Mouse (Mus musculus): Measurements from ENCODE around the gene Rhpn2. TPM values are rescaled to one million over a fixed set of nuclear protein-coding genes. Genes with fewer than 3 reads are reported as not detected.

Gene Rhpn2
- total and polyA plus RNA-seq, 2 experiments = 6.9 to 14.0 TPM

- H3K9ac ChIP-seq (ENCODE audit: low read depth, low read length) = no peak overlapping the region
- peaks cover 17% of the 10 kb centered on the region for H3K4me1 ChIP-seq (ENCODE audit: control insufficient read depth, insufficient read depth, low read length)
- no peak overlapping the region for H3K4me3 ChIP-seq (ENCODE audit: insufficient read depth, low read depth, low read length)
- H3K79me2 ChIP-seq (ENCODE audit: control insufficient read depth, insufficient read depth, low read length) = peaks cover 29% of the 10 kb centered on the region
- TF ChIP-seq CTCF (IDR thresholded peaks at IDR 0.05; ENCODE audit: low read depth, low read length) (no peak), POLR2A (IDR thresholded peaks at IDR 0.05; ENCODE audit: extremely low read depth, insufficient read depth, low read length) (no peak)
- DNase-seq (ENCODE audit: extremely low read depth, low read depth, low spot score) = peak; percentile 57
- no peaks in the 10 kb centered on the region for H3K36me3 ChIP-seq (ENCODE audit: control insufficient read depth, insufficient read depth, low read length)
- WGBS = 50% methylated on average over 6 of the region's 6 CpGs
- H3K27me3 ChIP-seq (ENCODE audit: control insufficient read depth, insufficient read depth, low read length) = no peaks in the 10 kb centered on the region
- H3K27ac ChIP-seq (replicated peaks; ENCODE audit: insufficient read depth, low read depth, low read length) = peak overlapping the region; percentile 13
Measured at GRCm38 (mm10) chr7:35341282-35341681, 7.3 kb downstream of the Rhpn2 start.

- no peaks in the 10 kb centered on the region for H3K36me3 ChIP-seq (ENCODE audit: control insufficient read depth, insufficient read depth, low read length)
- peak overlapping the region; percentile 90 for H3K27ac ChIP-seq (replicated peaks; ENCODE audit: insufficient read depth, low read depth, low read length)
- no peak overlapping the region for H3K9ac ChIP-seq (ENCODE audit: low read depth, low read length)
- peak; percentile 95 for DNase-seq (ENCODE audit: extremely low read depth, low read depth, low spot score)
- H3K79me2 ChIP-seq (ENCODE audit: control insufficient read depth, insufficient read depth, low read length) = peaks cover 25% of the 10 kb centered on the region
- peaks cover 19% of the 10 kb centered on the region for H3K4me1 ChIP-seq (ENCODE audit: control insufficient read depth, insufficient read depth, low read length)
- 14% methylated on average over 4 of the region's 4 CpGs for WGBS
- no peaks in the 10 kb centered on the region for H3K27me3 ChIP-seq (ENCODE audit: control insufficient read depth, insufficient read depth, low read length)
- H3K4me3 ChIP-seq (ENCODE audit: insufficient read depth, low read depth, low read length) = no peak overlapping the region
- no peak for TF ChIP-seq CTCF (IDR thresholded peaks at IDR 0.05; ENCODE audit: low read depth, low read length)
- no peak for TF ChIP-seq POLR2A (IDR thresholded peaks at IDR 0.05; ENCODE audit: extremely low read depth, insufficient read depth, low read length)
Measured at GRCm38 (mm10) chr7:35342498-35342897, 8.5 kb downstream of the Rhpn2 start.

GRCm38 (mm10) chr7:35344785-35345330 is 10.9 kb downstream of the Rhpn2 start:
- Histone ChIP-seq H3K79me2 (ENCODE audit: control insufficient read depth, insufficient read depth, low read length) (peaks cover 18% of the 10 kb centered on the region), H3K4me1 (ENCODE audit: control insufficient read depth, insufficient read depth, low read length) (peaks cover 33% of the 10 kb centered on the region), H3K27me3 (ENCODE audit: control insufficient read depth, insufficient read depth, low read length) (no peaks in the 10 kb centered on the region), H3K4me3 (ENCODE audit: insufficient read depth, low read depth, low read length) (no peak overlapping the region), H3K27ac (replicated peaks; ENCODE audit: insufficient read depth, low read depth, low read length) (no peak overlapping the region), H3K9ac (ENCODE audit: low read depth, low read length) (no peak overlapping the region), H3K36me3 (ENCODE audit: control insufficient read depth, insufficient read depth, low read length) (no peaks in the 10 kb centered on the region)
- WGBS = 88% methylated on average over 5 of the region's 5 CpGs
- DNase-seq (ENCODE audit: extremely low read depth, low read depth, low spot score) = no peak
- TF ChIP-seq POLR2A (IDR thresholded peaks at IDR 0.05; ENCODE audit: extremely low read depth, insufficient read depth, low read length) = no peak
- no peak for TF ChIP-seq CTCF (IDR thresholded peaks at IDR 0.05; ENCODE audit: low read depth, low read length)

GRCm38 (mm10) chr7:35347918-35348700 is 14.1 kb downstream of the Rhpn2 start:
- Histone ChIP-seq H3K4me3 (ENCODE audit: insufficient read depth, low read depth, low read length) (no peak overlapping the region), H3K27ac (replicated peaks; ENCODE audit: insufficient read depth, low read depth, low read length) (peak overlapping the region; percentile 93), H3K27me3 (ENCODE audit: control insufficient read depth, insufficient read depth, low read length) (no peaks in the 10 kb centered on the region), H3K79me2 (ENCODE audit: control insufficient read depth, insufficient read depth, low read length) (peaks cover 22% of the 10 kb centered on the region), H3K4me1 (ENCODE audit: control insufficient read depth, insufficient read depth, low read length) (peaks cover 24% of the 10 kb centered on the region), H3K36me3 (ENCODE audit: control insufficient read depth, insufficient read depth, low read length) (no peaks in the 10 kb centered on the region), H3K9ac (ENCODE audit: low read depth, low read length) (peak overlapping the region; percentile 61)
- TF ChIP-seq POLR2A (IDR thresholded peaks at IDR 0.05; ENCODE audit: extremely low read depth, insufficient read depth, low read length) = no peak
- TF ChIP-seq CTCF (IDR thresholded peaks at IDR 0.05; ENCODE audit: low read depth, low read length) = no peak
- WGBS = 27% methylated on average over 18 of the region's 18 CpGs
- peak; percentile 91 for DNase-seq (ENCODE audit: extremely low read depth, low read depth, low spot score)

- Histone ChIP-seq H3K79me2 (ENCODE audit: control insufficient read depth, insufficient read depth, low read length) (peaks cover 28% of the 10 kb centered on the region), H3K9ac (ENCODE audit: low read depth, low read length) (no peak overlapping the region), H3K4me3 (ENCODE audit: insufficient read depth, low read depth, low read length) (no peak overlapping the region), H3K4me1 (ENCODE audit: control insufficient read depth, insufficient read depth, low read length) (peaks cover 24% of the 10 kb centered on the region), H3K36me3 (ENCODE audit: control insufficient read depth, insufficient read depth, low read length) (no peaks in the 10 kb centered on the region), H3K27me3 (ENCODE audit: control insufficient read depth, insufficient read depth, low read length) (no peaks in the 10 kb centered on the region), H3K27ac (replicated peaks; ENCODE audit: insufficient read depth, low read depth, low read length) (peak overlapping the region; percentile 76)
- TF ChIP-seq CTCF (IDR thresholded peaks at IDR 0.05; ENCODE audit: low read depth, low read length) = no peak
- no peak for TF ChIP-seq POLR2A (IDR thresholded peaks at IDR 0.05; ENCODE audit: extremely low read depth, insufficient read depth, low read length)
- DNase-seq (ENCODE audit: extremely low read depth, low read depth, low spot score) = peak; percentile 71
- 32% methylated on average over 4 of the region's 4 CpGs for WGBS
Measured at GRCm38 (mm10) chr7:35349022-35349421, 15.1 kb downstream of the Rhpn2 start.
